Mouse (Mus musculus) cerebellum, postnatal 10 days (tissue): Measurements from ENCODE around the gene Akr1c20.

Experiments
- DNase-seq, 2 experiments: peaks; one replicate each; pipeline ENCODE4 v3.0.0; 2021; ENCODE audit warnings: mixed read lengths in 2 of 2

The Akr1c20 gene

GRCm38 (mm10) chr13:4523201-4523838 is at the start of gene Akr1c20:
Akr1c20 (minus strand) TSS chr13:4523345.
- no peak for DNase-seq

- no peak for DNase-seq
Observed at GRCm38 (mm10) chr13:4565996-4566395, 42.9 kb upstream of the Akr1c20 start.

- no peak for DNase-seq
Observed at GRCm38 (mm10) chr13:4560500-4560899, 37.4 kb upstream of the Akr1c20 start.

- no peak for DNase-seq
Observed at GRCm38 (mm10) chr13:4559143-4559542, 36.0 kb upstream of the Akr1c20 start.

- no peak for DNase-seq
Observed at GRCm38 (mm10) chr13:4514811-4515210, 8.3 kb downstream of the Akr1c20 start.

- no peak for DNase-seq
Observed at GRCm38 (mm10) chr13:4467896-4468295, 55.2 kb downstream of the Akr1c20 start.

GRCm38 (mm10) chr13:4465641-4466040 is 57.5 kb downstream of the Akr1c20 start:
- no peak for DNase-seq
